Mouse (Mus musculus) liver, embryonic 12.5 days (tissue): Measurements from ENCODE around the gene Hsf2. TPM values are rescaled to one million over a fixed set of nuclear protein-coding genes. Genes with fewer than 3 reads are reported as not detected.
A peak's percentile ranks its signal among the peaks of the same experiment; 100 is the strongest.

ENCODE experiments used
- ATAC-seq: fragments of 200-750 bp; cut with Nextera tagmentation; 2 replicates; pipeline ENCODE4 v1.8.0; 2017; ENCODE audit warnings: moderate number of reproducible peaks, mild to moderate bottlenecking, moderate library complexity
- H3K27ac ChIP-seq: fragments of 300-500 bp; sonication (generic); 2 replicates; pipeline ENCODE4 v1.5.1; 2016; ENCODE audit warnings: mild to moderate bottlenecking
- H3K27me3 ChIP-seq: fragments of 300-500 bp; sonication (generic); replicated peaks from 2 replicates; pipeline ENCODE4 v1.6.1; 2016; ENCODE audit warnings: mild to moderate bottlenecking, moderate library complexity
- H3K36me3 ChIP-seq: fragments of 300-500 bp; sonication (generic); 2 replicates; pipeline ENCODE4 v1.6.1; 2016; ENCODE audit warnings: mild to moderate bottlenecking, moderate library complexity
- H3K4me1 ChIP-seq: fragments of 300-500 bp; sonication (generic); 2 replicates; pipeline ENCODE4 v1.6.1; 2016
- H3K4me2 ChIP-seq: fragments of 300-500 bp; sonication (generic); 2 replicates; pipeline ENCODE4 v1.6.1; 2016; ENCODE audit warnings: mild to moderate bottlenecking, moderate library complexity
- H3K4me3 ChIP-seq: fragments of 300-500 bp; sonication (generic); 2 replicates; pipeline ENCODE4 v1.5.1; 2016; ENCODE audit warnings: mild to moderate bottlenecking, moderate library complexity
- H3K9ac ChIP-seq: fragments of 300-500 bp; sonication (generic); 2 replicates; pipeline ENCODE4 v1.6.1; 2016; ENCODE audit warnings: mild to moderate bottlenecking, moderate library complexity
- H3K9me3 ChIP-seq: fragments of 300-500 bp; sonication (generic); replicated peaks from 2 replicates; pipeline ENCODE4 v1.6.1; 2016; ENCODE audit warnings: mild to moderate bottlenecking, moderate library complexity
- WGBS: fragments of 180-500 bp; shearing (Covaris S2); methylation state at CpG from one replicate; pipeline ENCODE4 v1.1.7; 2016; ENCODE audit not compliant: insufficient replicate concordance; 5-methylcytosine and 5-hydroxymethylcytosine counted together
- polyA plus RNA-seq: library from polyadenylated mRNA; unstranded; fragments of >200 nt; fragmentation: Nextera tagmentation; extraction: Ambion mirVana; gene quantifications from 2 replicates; pipeline ENCODE4 v1.2.1, GENCODE M21; 2016

Hsf2 gene
- polyA plus RNA-seq, 1 experiment from 2014 or later: 10.5 TPM

DNA sequence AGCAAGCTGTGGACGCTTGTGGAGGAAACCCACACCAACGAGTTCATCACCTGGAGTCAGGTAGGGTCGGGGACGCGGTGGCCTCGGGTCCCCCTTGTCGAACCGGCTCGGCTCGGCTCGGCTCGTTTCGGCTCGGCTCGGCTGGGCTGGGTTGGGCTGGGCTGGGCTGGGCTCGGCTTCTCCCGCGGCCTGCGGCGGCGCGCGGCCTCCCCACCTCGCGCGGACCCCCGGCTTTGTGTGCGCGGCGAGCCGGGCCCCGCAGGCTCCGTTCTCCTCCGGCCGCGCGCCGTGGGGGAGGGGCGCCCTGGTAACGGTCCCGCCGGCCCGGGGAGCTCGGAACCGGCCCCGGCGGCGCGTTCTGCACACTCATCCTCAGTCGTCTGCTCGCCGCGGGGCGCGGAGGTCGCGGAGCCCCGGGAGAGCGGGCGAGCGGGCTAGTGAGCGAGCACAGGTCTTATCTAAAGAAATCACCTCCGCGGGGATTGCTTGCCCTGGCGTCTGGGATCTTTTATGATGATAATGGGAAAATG is 422 bp downstream of the Hsf2 start:
- Histone ChIP-seq H3K4me2 (peak overlapping the region; percentile 98), H3K27me3 (no peaks in the 10 kb centered on the region), H3K9me3 (no peaks in the 10 kb centered on the region), H3K36me3 (no peaks in the 10 kb centered on the region), H3K27ac (peak overlapping the region; percentile 80), H3K9ac (peak overlapping the region; percentile 84), H3K4me1 (peaks cover 13% of the 10 kb centered on the region), H3K4me3 (peak overlapping the region; percentile 79)
- ATAC-seq: peak; percentile 70
- under 1% methylated on average over 64 of the region's 65 CpGs for WGBS

DNA sequence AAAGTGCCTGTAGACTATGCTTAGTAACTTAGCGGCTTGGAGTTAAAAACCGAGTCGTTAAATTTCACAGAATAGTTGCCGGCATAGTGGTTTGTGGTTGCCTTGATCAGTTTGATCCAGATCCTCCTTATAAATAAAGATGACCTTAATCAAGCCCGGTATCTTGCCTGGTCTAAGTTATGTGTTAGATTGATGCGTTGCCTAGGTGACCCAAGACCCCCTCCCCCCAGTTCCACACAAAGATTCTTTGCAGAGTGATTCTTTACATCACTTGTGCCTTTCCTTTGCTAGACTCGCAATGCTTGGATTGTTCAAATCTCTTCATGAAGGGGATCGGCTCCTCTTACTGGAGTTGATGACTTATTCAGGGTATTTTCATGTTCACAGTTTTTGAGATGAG is 1.0 kb downstream of the Hsf2 start:
- H3K27ac ChIP-seq: no peak overlapping the region
- 7% methylated on average over 8 of the region's 8 CpGs for WGBS
- no peak for ATAC-seq

DNA sequence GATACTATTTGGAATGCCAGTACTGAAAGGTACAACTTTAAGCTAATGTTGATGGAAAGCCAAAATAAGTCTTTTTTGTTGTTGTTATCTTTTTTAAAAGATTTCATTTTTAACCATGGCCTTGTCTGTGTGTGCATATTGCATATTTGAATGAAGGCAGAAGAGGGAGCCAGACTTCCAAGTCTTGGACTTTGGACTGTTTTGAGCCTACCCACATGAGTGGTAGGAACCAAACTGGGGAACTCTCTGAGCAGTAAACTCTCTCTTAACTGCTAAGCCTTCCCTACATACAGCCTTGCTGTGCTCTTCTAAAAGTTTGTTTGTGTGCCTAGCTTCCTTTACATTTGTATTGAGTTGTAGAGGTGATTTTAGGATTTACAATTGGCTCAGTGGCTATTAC is 2.4 kb downstream of the Hsf2 start:
- H3K27ac ChIP-seq: no peak overlapping the region

More for the DNA sequence above, 1.0 kb downstream of the Hsf2 start:
- H3K36me3 ChIP-seq: no peaks in the 10 kb centered on the region
- H3K4me3 ChIP-seq: peak overlapping the region; percentile 79
- H3K9ac ChIP-seq: peak overlapping the region; percentile 84
- H3K4me2 ChIP-seq: peak overlapping the region; percentile 98
- no peaks in the 10 kb centered on the region for H3K27me3 ChIP-seq
- H3K9me3 ChIP-seq: no peaks in the 10 kb centered on the region
- peaks cover 13% of the 10 kb centered on the region for H3K4me1 ChIP-seq

DNA sequence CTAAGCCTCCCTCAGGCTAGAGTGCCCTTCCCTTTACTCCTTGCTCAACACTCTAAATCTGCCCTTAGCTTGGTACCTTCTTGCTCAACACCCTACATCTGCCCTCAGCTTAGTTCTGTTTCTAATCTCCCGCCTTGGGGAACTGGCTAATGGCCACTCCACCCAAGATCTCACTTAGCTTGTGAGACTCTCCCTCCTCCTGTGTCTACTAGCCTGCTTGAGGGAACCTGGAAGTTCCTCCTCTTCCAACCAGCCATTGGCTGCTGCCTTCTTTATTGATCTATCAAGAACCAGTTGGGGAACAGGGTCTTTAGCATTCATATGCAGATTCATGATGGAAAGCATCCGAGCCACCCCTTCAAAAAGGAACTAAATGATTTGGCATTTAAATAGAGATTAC is 5.9 kb downstream of the Hsf2 start:
- H3K27me3 ChIP-seq: no peaks in the 10 kb centered on the region
- H3K9ac ChIP-seq: no peak overlapping the region
- no peak for ATAC-seq
- H3K4me1 ChIP-seq: peaks cover 12% of the 10 kb centered on the region
- H3K4me3 ChIP-seq: no peak overlapping the region
- no peak overlapping the region for H3K4me2 ChIP-seq
- WGBS: 58% methylated on average over 2 of the region's 2 CpGs
- H3K36me3 ChIP-seq: peaks cover 5% of the 10 kb centered on the region; the same call in 1 of the 2 replicates
- no peak overlapping the region for H3K27ac ChIP-seq
- H3K9me3 ChIP-seq: no peaks in the 10 kb centered on the region

More for the DNA sequence above, 2.4 kb downstream of the Hsf2 start:
- H3K36me3 ChIP-seq: peaks cover 4% of the 10 kb centered on the region; the same call in 1 of the 2 replicates
- peaks cover 13% of the 10 kb centered on the region for H3K4me1 ChIP-seq
- no peaks in the 10 kb centered on the region for H3K9me3 ChIP-seq
- no peak overlapping the region for H3K4me3 ChIP-seq
- no peak overlapping the region; the same call in 1 of the 2 replicates for H3K4me2 ChIP-seq
- no peaks in the 10 kb centered on the region for H3K27me3 ChIP-seq
- ATAC-seq: no peak
- no peak overlapping the region for H3K9ac ChIP-seq

DNA sequence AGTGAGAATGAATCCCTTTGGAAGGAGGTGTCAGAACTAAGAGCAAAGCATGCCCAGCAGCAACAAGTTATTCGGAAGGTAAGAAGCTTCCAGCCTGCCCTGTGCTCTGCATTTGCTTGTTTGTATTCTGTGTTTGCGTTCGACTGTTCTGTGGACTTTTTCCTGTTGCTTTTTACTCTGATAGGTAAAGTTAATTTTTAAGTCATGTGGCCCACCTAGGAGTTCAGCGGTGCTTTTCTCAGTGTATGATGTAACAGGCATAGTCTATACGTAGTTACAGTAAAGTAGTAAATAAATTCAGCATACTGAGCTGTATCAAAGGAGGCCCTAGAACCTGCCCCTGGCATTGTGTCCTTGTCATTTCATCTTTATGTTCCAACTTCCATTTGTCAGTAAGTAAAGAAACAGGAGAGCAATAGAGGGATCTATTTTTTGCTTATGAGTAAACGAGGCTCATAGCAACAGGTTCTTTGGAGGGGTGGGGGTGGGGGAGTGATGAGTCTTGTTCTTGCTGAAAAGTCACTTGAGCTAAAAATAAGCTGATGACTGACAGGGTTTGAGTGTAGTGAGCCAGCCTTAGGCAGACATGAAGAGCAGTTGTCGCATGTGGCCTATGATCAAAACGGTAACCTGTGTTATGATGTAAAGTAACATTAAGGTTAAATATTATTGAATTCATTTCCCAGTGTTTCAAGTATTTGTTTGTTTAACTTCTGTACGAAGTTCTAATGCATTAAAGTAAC is 13.4 kb downstream of the Hsf2 start:
- H3K9ac ChIP-seq: no peak overlapping the region
- ATAC-seq: peak; percentile 68
- no peaks in the 10 kb centered on the region for H3K27me3 ChIP-seq
- no peak overlapping the region for H3K4me2 ChIP-seq
- no peak overlapping the region for H3K4me3 ChIP-seq
- WGBS: 64% methylated on average over 9 of the region's 9 CpGs
- H3K36me3 ChIP-seq: peaks cover 4% of the 10 kb centered on the region; the same call in 1 of the 2 replicates
- 0 out of 2 replicates have a peak overlapping the region, but pooled peaks have one; percentile 40 for H3K27ac ChIP-seq
- H3K4me1 ChIP-seq: no peaks in the 10 kb centered on the region
- H3K9me3 ChIP-seq: no peaks in the 10 kb centered on the region

DNA sequence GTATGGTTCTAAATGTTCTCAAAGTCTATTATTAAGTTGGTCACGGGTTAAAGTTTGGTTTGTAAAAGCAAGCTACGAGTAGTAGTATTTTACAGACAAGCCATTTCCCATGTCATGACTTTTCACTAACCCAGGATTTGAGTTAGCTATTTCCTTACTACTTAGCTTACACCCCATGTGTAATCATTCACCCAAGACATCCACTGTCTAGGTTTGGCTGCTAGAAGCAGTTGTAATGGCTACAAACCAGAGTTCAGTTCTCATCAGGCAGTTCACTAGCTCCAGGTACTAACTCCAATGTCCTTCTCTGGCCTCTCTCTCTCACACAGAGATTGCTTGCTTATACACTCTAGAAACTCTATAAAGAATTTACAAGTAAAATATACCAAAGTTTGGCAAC is 28.4 kb downstream of the Hsf2 start:
- Histone ChIP-seq H3K4me3 (no peak overlapping the region), H3K9ac (no peak overlapping the region), H3K9me3 (no peaks in the 10 kb centered on the region), H3K27ac (no peak overlapping the region), H3K27me3 (no peaks in the 10 kb centered on the region), H3K4me1 (no peaks in the 10 kb centered on the region), H3K36me3 (peaks cover 74% of the 10 kb centered on the region), H3K4me2 (no peak overlapping the region)
- ATAC-seq: no peak
- 87% methylated on average over 2 of the region's 2 CpGs for WGBS

DNA sequence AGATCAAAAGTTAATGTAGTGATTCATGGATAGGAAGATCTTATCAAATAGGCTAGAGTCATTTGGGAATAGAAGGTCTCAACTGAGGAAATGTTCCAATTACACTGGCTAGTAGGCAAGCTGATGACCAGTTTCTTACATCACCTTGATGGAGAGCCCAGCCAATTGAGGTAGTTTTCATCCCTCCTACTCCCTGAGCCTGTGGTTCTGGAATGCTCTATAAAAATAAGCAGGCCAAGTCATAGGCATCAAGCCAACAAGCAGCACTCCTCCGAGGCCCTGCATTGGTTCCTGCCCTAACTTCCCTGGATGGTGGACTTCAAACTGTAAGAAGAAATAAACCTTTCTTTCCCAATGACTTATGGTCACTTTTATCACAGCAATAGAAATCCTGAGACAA is 29.1 kb downstream of the Hsf2 start:
- H3K4me1 ChIP-seq: no peaks in the 10 kb centered on the region
- WGBS: 76% methylated on average over 1 of the region's 1 CpGs
- H3K36me3 ChIP-seq: peaks cover 79% of the 10 kb centered on the region
- no peak overlapping the region for H3K9ac ChIP-seq
- no peak overlapping the region for H3K4me2 ChIP-seq
- ATAC-seq: no peak
- H3K9me3 ChIP-seq: no peaks in the 10 kb centered on the region
- no peak overlapping the region for H3K4me3 ChIP-seq
- no peak overlapping the region for H3K27ac ChIP-seq
- H3K27me3 ChIP-seq: no peaks in the 10 kb centered on the region

DNA sequence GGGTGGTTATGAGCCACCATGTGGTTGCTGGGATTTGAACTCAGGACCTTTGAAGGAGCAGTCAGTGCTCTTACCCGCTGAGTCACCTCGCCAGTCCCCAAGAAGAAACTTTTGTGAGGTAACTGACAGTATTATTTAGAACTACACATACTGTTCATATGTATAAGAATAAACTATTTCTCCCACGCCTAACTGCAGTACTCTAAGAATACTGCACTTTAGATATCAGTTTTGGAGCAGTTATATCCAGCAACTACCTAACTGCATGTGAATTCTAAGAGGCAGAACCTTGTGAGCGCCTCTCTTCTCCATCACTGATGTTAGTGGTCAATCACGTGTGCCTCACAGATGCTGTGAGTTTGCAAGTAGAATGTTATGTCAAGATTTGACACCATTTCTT is 40.3 kb downstream of the Hsf2 start:
- Histone ChIP-seq H3K9me3 (no peaks in the 10 kb centered on the region), H3K4me1 (peaks cover 28% of the 10 kb centered on the region), H3K4me3 (no peak overlapping the region), H3K36me3 (peaks cover 56% of the 10 kb centered on the region), H3K9ac (no peak overlapping the region), H3K27ac (no peak overlapping the region), H3K4me2 (no peak overlapping the region), H3K27me3 (no peaks in the 10 kb centered on the region)
- WGBS: 81% methylated on average over 5 of the region's 5 CpGs
- no peak for ATAC-seq

DNA sequence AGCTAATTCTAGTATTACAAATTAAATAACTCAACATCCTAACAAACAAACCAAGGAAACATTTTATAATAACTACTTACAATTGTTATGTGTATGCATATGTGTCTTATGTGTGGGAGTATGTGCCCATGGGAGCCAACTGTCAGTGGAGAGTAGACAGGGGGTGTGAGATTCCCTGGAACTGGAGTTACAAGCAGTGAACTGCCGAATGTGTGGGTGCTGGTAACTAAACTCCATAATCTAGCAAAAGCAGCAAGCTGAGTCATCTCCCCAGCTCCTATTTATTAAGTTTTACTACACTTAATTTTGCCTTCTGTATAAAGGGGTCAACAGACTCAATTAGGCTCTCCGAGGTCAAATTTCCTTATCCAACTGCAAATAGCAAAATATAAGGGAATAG is 44.9 kb downstream of the Hsf2 start:
- Histone ChIP-seq H3K27me3 (no peaks in the 10 kb centered on the region), H3K4me3 (peak overlapping the region; percentile 88), H3K4me1 (peaks cover 32% of the 10 kb centered on the region), H3K4me2 (peak overlapping the region; percentile 66), H3K9ac (peak overlapping the region; percentile 91), H3K27ac (peak overlapping the region; percentile 97; the same call in 1 of the 2 replicates), H3K36me3 (peaks cover 22% of the 10 kb centered on the region), H3K9me3 (no peaks in the 10 kb centered on the region)
- 37% methylated on average over 2 of the region's 2 CpGs for WGBS
- peak; percentile 27; the same call in 1 of the 2 replicates for ATAC-seq

DNA sequence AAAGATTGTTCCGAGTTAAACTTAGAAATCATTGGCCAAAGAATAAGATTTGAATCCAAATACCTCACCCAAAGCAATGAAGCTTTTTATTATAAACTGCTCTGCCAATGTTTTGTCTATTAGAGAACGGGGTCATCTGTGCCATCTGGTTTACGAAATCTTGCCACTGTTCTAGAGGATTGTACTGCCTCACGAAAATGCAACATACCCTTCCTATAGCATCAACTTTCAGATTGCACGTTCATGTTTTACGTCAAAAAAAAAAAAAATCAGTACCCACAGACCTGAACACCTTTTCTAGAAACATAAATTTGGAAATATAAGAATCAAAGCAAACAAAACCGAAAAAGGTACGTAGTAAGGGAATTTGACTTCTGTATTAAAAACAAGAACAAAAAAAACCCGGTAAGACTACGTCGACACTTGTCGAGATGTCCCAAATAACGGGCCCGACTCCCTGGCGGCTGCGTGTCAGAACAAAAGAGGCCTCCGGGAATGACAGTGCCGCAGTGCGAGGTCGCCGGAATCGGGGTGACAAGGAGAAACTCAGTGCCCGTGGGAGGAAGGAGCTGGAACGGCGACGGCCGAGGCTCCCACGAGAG is 45.5 kb downstream of the Hsf2 start:
- Histone ChIP-seq H3K4me3 (peak overlapping the region; percentile 88), H3K27me3 (no peaks in the 10 kb centered on the region), H3K27ac (peak overlapping the region; percentile 97), H3K4me2 (peak overlapping the region; percentile 66), H3K9ac (peak overlapping the region; percentile 91), H3K36me3 (peaks cover 15% of the 10 kb centered on the region), H3K9me3 (no peaks in the 10 kb centered on the region), H3K4me1 (peaks cover 32% of the 10 kb centered on the region)
- ATAC-seq: no peak
- WGBS: 3% methylated on average over 28 of the region's 28 CpGs

DNA sequence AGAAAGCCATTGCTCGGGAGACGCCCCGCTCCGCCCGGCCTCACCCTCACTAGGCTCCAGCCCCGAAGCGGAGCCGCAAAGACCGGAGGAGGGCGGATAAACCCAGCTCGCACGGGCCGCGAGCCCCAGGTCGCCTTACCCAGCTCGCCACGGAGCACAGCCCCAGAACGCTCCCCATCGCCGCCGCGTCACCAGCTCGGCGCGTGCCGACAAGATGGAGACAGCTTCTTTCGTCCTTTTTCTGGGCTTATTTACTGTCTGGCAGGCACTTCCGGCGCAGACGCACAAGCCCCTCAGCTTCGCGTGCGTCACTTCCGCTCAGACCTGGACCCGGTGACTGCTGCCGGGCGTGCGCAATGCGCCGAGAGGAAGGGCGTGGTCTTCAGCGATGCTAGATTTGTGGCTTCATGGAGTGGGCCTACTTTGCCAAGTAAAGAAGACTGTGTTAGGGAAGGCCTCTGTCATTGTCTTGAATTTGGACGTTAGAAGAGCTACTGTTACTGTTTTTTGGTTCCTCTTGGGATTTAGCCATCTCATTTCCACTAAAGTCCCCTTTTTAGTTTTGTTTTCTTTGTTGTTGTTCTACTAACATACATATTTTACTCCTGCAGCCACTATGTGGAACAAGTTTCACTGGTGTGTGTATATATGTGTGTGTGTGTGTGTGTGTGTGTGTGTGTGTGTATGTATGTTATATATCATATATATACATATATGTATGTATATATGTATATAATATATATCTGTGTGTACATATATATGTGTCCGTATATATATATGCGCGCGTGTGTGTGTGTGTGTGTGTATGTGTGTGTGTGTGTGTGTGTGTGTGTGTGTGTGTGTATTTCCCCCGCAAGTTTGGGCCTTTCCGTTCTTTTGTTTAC is 46.3 kb downstream of the Hsf2 start, which contains the start of gene Serinc1:
Serinc1 (minus strand) TSS at position 313 of the 884 bp plus-strand sequence.
- peak; percentile 99 for ATAC-seq
- WGBS: 11% methylated on average over 49 of the region's 49 CpGs

More for the DNA sequence above, 46.3 kb downstream of the Hsf2 start, which contains the start of gene Serinc1:
- Histone ChIP-seq H3K4me2 (peak within 1 kb of the TSS; percentile 66), H3K27me3 (no peaks in the 10 kb centered on the region), H3K4me3 (peak within 1 kb of the TSS; percentile 88), H3K27ac (peak within 1 kb of the TSS; percentile 97), H3K9ac (peak within 1 kb of the TSS; percentile 91), H3K4me1 (peaks cover 32% of the 10 kb centered on the region), H3K9me3 (no peaks in the 10 kb centered on the region), H3K36me3 (peaks cover 8% of the 10 kb centered on the region)
